Mouse (Mus musculus) thymus, postnatal 10 days (tissue): ENCODE data around the gene Tunar.

Experiments
- DNase-seq, 2 experiments: peaks; one replicate each; pipeline ENCODE4 v3.0.0; 2021; ENCODE audit warnings: low spot score in 2 of 2

Tunar gene

GRCm38 (mm10) chr12:105403742-105404141, 70.1 kb downstream of the Tunar start:
- DNase-seq: no peak

- no peak for DNase-seq
These were observed 72.3 kb downstream of the Tunar start for GRCm38 (mm10) chr12:105406008-105406407.

DNA sequence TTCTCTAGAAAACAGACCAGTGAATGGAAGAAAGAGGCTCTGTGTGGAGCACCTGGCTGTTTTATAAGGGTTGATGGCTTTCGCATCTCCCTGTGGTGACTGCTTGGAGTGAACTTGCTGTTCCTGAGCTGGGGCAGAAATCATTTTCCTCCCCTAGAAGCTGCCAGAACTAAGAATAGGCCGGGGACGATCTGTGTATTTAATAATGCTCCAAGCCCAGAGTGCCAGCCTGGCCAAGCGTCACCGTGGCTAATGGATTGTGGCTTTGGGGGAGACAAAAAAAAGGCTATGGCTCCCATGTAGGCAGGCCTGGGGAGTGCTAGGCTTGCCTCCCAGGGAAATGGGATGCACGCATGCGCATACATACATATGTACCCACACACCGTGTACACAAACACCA, 80.2 kb downstream of the Tunar start:
- DNase-seq: no peak

DNA sequence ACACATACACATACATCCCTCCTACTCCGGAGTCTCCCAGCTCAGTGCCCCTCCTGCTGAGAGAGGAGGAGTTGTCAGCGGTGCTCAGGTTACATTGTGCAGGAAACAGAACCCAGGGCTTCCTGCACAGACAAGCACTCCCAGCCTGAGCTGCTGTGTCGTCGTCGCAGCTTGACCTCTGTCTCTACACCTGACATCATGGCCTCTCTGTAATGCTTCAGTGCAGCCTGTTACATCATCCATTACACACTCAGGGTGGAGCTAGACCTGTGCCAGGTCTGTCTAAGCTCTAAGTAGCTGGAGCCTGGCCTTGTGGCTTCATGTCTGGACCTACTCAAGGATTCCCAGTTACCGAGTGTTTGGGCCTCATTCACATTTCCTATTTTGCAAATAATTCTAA, 86.8 kb downstream of the Tunar start:
- DNase-seq: no peak

DNA sequence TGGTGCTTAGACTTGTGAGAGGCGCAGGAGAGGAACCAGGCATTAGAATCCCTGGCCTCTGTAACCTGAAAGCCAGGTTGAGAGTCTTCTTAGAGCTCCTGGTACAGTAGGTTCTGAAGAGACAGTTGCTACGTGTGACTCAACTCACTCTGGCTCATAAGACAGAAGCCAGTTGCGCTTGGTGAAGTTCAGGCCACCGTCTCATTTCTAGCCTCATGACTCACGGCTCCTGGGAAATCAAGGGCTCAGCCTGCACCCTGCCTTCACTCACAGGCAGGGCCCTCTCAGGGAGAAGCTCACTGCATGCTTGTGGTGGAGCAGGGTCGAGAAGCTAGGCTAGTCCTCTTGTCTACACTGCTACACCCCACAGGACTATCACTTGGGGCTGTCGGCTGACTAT, 92.9 kb downstream of the Tunar start:
- no peak for DNase-seq

DNA sequence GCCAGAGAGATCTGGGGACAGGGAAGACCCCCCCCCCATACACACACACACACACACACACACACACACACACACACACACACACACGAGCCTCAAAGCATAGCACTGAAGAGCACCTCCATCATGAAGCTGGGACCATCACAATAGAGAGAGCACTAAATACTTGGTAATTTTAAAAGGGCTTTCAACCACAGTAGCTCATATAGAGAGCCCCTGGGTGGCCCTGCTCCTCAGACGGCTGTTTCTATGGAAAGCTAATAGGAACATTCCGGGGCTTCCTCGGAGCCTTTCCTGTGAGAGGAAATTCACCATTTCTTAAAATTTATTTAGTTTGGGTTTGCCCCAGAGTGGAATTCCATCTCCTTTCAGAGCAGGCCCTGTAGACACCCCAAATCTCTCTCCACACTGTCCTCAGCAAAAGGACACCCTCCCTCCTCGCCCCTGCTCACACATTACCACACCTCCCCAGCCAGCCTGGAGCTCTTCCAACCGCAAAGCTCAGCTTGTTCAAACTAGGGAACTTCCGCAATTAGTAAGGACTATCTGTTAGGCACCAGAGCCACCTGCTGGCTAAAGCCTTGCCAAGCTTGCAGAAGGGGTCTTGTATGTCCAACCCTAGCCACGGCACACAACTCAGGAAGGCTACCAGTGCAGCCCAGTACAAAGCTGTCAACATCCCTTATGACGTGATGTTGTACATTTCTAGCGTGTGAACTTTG, 93.5 kb downstream of the Tunar start:
- no peak for DNase-seq

GRCm38 (mm10) chr12:105431872-105432271, 98.2 kb downstream of the Tunar start:
- no peak for DNase-seq

DNA sequence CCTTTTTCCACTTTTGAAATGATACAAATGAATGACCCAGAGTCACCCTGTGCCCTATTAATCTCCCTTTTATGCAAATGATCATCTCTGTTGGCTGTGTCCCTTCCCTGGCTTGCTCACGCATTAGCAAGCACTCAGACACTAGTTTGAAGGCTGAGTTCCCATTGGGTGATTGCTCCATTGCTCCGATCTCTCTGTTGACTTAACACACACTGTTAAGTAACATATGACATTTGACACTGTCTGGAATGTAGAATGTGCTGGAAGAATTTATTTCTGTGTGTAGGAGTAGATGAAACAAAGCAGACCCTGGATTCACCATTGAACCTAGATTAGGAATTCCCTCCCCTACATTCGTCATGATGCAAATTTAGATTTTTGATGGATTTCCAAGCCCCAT, 99.1 kb downstream of the Tunar start:
- DNase-seq: no peak
